Mouse (Mus musculus) intestine, embryonic 16.5 days (tissue): ENCODE measurements around the gene Mthfd1l. TPM values are rescaled to one million over a fixed set of nuclear protein-coding genes. Genes with fewer than 3 reads are reported as not detected.
A peak's percentile ranks its signal among the peaks of the same experiment; 100 is the strongest.

Experiments
- ATAC-seq: fragments of 200-750 bp; cut with Nextera tagmentation; 2 replicates; pipeline ENCODE4 v1.8.0; 2017; ENCODE audit warnings: moderate TSS enrichment, moderate library complexity
- H3K27ac ChIP-seq: fragments of 300-500 bp; sonication (generic); 2 replicates; pipeline ENCODE4 v1.5.1; 2014; ENCODE audit warnings: mild to moderate bottlenecking, low read length
- H3K27me3 ChIP-seq: fragments of 300-500 bp; sonication (generic); replicated peaks from 2 replicates; pipeline ENCODE4 v1.6.1; 2014; ENCODE audit warnings: low read length, control low read depth, mixed read lengths; ENCODE audit not compliant: control insufficient read depth, insufficient read depth
- H3K36me3 ChIP-seq: fragments of 300-500 bp; sonication (generic); 2 replicates; pipeline ENCODE4 v1.6.1; 2014; ENCODE audit warnings: low read length, control low read depth; ENCODE audit not compliant: control insufficient read depth, insufficient read depth
- H3K4me1 ChIP-seq: fragments of 300-500 bp; sonication (generic); 2 replicates; pipeline ENCODE4 v1.6.1; 2014; ENCODE audit warnings: low read length, control low read depth, mixed read lengths; ENCODE audit not compliant: control insufficient read depth, insufficient read depth
- H3K4me2 ChIP-seq: fragments of 300-500 bp; sonication (generic); 2 replicates; pipeline ENCODE4 v1.6.1; 2014; ENCODE audit warnings: low read depth, low read length, control low read depth
- H3K4me3 ChIP-seq: fragments of 300-500 bp; sonication (generic); 2 replicates; pipeline ENCODE4 v1.5.1; 2014; ENCODE audit warnings: mild to moderate bottlenecking, low read length
- H3K9ac ChIP-seq: fragments of 300-500 bp; sonication (generic); 2 replicates; pipeline ENCODE4 v1.6.1; 2014; ENCODE audit warnings: low read depth, low read length
- H3K9me3 ChIP-seq: fragments of 300-500 bp; sonication (generic); 2 replicates; pipeline ENCODE4 v1.6.1; 2016; ENCODE audit warnings: low read length, control low read depth; ENCODE audit not compliant: control insufficient read depth
- WGBS: fragments of 180-500 bp; shearing (Covaris S2); extraction: QIAGEN DNeasy Blood & Tissue Kit; methylation state at CpG from one replicate; pipeline ENCODE4 v1.1.7; 2014; 5-methylcytosine and 5-hydroxymethylcytosine counted together
- polyA plus RNA-seq: library from polyadenylated mRNA; unstranded; fragments of >200 nt; fragmentation: Nextera tagmentation; extraction: Ambion mirVana; gene quantifications from 2 replicates; pipeline ENCODE4 v1.2.1, GENCODE M21; 2015

Gene Mthfd1l
- polyA plus RNA-seq, 1 experiment from 2014 or later = 18.4 TPM

GRCm38 (mm10) chr10:4028851-4029442, 56.0 kb downstream of the Mthfd1l start:
- no peaks in the 10 kb centered on the region for H3K36me3 ChIP-seq
- H3K4me2 ChIP-seq = no peak overlapping the region
- 50% methylated on average over 15 of the region's 15 CpGs for WGBS
- ATAC-seq = peak; percentile 66
- H3K27ac ChIP-seq = peak overlapping the region; percentile 12; the same call in 1 of the 2 replicates
- H3K4me1 ChIP-seq = peaks cover 9% of the 10 kb centered on the region
- H3K9ac ChIP-seq = no peak overlapping the region
- no peaks in the 10 kb centered on the region for H3K9me3 ChIP-seq
- H3K27me3 ChIP-seq = no peaks in the 10 kb centered on the region
- H3K4me3 ChIP-seq = no peak overlapping the region

GRCm38 (mm10) chr10:4033761-4034160, 60.8 kb downstream of the Mthfd1l start:
- no peak overlapping the region for H3K9ac ChIP-seq
- H3K9me3 ChIP-seq = no peaks in the 10 kb centered on the region
- no peak overlapping the region for H3K4me2 ChIP-seq
- H3K27me3 ChIP-seq = no peaks in the 10 kb centered on the region
- H3K36me3 ChIP-seq = no peaks in the 10 kb centered on the region
- no peak for ATAC-seq
- no peak overlapping the region for H3K27ac ChIP-seq
- peaks cover 1% of the 10 kb centered on the region; the same call in 1 of the 2 replicates for H3K4me1 ChIP-seq
- 56% methylated on average over 9 of the region's 9 CpGs for WGBS
- H3K4me3 ChIP-seq = no peak overlapping the region

GRCm38 (mm10) chr10:4036476-4036875, 63.6 kb downstream of the Mthfd1l start:
- Histone ChIP-seq H3K36me3 (no peaks in the 10 kb centered on the region; the same call in 1 of the 2 replicates), H3K9me3 (no peaks in the 10 kb centered on the region), H3K9ac (no peak overlapping the region), H3K4me3 (no peak overlapping the region), H3K4me2 (no peak overlapping the region), H3K4me1 (no peaks in the 10 kb centered on the region), H3K27ac (no peak overlapping the region), H3K27me3 (no peaks in the 10 kb centered on the region)
- 94% methylated on average over 7 of the region's 7 CpGs for WGBS
- no peak for ATAC-seq

GRCm38 (mm10) chr10:4037066-4037465, 64.1 kb downstream of the Mthfd1l start:
- H3K9ac ChIP-seq = no peak overlapping the region
- H3K27ac ChIP-seq = no peak overlapping the region
- no peaks in the 10 kb centered on the region for H3K9me3 ChIP-seq
- no peak overlapping the region for H3K4me3 ChIP-seq
- 69% methylated on average over 3 of the region's 3 CpGs for WGBS
- no peaks in the 10 kb centered on the region for H3K27me3 ChIP-seq
- H3K4me2 ChIP-seq = no peak overlapping the region
- no peak for ATAC-seq
- H3K4me1 ChIP-seq = no peaks in the 10 kb centered on the region
- H3K36me3 ChIP-seq = no peaks in the 10 kb centered on the region; the same call in 1 of the 2 replicates

GRCm38 (mm10) chr10:4038576-4038975, 65.7 kb downstream of the Mthfd1l start:
- no peak for ATAC-seq
- Histone ChIP-seq H3K9me3 (no peaks in the 10 kb centered on the region), H3K9ac (no peak overlapping the region), H3K27me3 (no peaks in the 10 kb centered on the region), H3K4me1 (no peaks in the 10 kb centered on the region), H3K27ac (no peak overlapping the region), H3K4me2 (no peak overlapping the region), H3K36me3 (no peaks in the 10 kb centered on the region; the same call in 1 of the 2 replicates), H3K4me3 (no peak overlapping the region)
- WGBS = 90% methylated on average over 11 of the region's 11 CpGs

GRCm38 (mm10) chr10:4041691-4042090, 68.8 kb downstream of the Mthfd1l start:
- Histone ChIP-seq H3K9me3 (no peaks in the 10 kb centered on the region), H3K27ac (no peak overlapping the region), H3K4me2 (no peak overlapping the region), H3K27me3 (no peaks in the 10 kb centered on the region), H3K36me3 (no peaks in the 10 kb centered on the region; the same call in none of the 2 replicates), H3K4me3 (no peak overlapping the region), H3K4me1 (no peaks in the 10 kb centered on the region), H3K9ac (no peak overlapping the region)
- 68% methylated on average over 9 of the region's 9 CpGs for WGBS
- ATAC-seq = no peak

DNA sequence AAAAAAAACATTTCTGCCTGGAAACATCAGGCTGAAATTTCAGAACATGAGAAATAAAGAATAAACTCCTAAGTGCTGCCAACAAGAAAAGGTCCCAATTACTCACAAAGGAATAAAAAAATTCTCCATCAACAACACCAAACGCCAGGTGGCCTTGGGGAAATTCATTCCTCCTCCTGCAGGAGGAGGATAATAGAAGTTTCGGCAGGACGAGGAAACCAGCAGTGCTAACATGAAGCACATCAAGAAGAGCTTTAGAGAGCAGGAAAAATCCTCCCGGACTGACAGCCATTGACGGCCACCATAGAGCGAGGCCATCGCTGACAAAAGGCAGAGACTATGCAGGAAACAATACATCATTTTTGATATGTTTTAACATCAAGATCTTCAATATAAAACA, 71.5 kb downstream of the Mthfd1l start:
- Histone ChIP-seq H3K4me3 (no peak overlapping the region), H3K9ac (no peak overlapping the region), H3K27ac (no peak overlapping the region), H3K9me3 (no peaks in the 10 kb centered on the region), H3K4me1 (0 out of 2 replicates have a peak, but pooled peaks cover 2% of the 10 kb centered on the region), H3K4me2 (no peak overlapping the region), H3K27me3 (no peaks in the 10 kb centered on the region), H3K36me3 (no peaks in the 10 kb centered on the region; the same call in 1 of the 2 replicates)
- ATAC-seq = no peak
- WGBS = 77% methylated on average over 7 of the region's 7 CpGs

DNA sequence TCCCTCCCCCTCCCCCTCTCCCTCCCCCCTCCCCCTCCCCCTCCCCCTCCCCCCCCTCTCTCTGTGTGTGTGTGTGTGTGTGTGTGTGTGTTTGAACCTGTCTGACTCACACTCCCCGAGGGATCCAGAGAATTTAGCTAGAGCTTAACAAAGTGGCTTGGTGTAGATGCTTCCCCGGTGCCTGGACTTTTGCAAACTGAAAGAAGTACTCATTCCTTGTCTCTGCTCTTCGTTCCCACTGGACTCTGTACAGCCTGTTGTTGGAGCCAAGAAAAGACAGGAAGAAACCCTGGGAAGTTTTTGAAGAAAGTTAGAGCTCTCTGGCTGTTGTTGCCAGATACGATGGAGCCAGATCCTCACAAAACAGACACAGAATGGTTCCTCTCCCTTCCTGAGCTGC, 73.6 kb downstream of the Mthfd1l start:
- WGBS = 41% methylated on average over 4 of the region's 4 CpGs

DNA sequence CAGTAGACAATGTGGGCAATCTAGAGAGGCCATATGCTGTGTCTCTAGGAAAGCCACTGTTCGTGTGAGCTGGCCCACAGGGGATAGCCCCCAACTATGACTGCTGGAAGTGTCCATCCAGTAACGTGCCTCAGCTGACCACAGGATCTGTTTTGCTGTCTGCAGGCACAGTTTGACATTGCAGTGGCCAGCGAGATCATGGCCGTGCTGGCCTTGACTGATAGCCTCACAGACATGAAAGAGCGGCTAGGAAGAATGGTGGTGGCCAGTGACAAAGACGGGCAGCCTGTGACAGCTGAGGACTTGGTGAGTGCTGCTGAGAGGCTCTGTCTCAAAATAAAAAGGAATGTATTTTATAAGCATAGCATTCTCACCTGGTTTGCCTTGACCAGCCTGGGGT, 74.7 kb downstream of the Mthfd1l start:
- Histone ChIP-seq H3K9ac (no peak overlapping the region), H3K4me1 (0 out of 2 replicates have a peak, but pooled peaks cover 2% of the 10 kb centered on the region), H3K27ac (no peak overlapping the region), H3K27me3 (no peaks in the 10 kb centered on the region), H3K36me3 (peaks cover 4% of the 10 kb centered on the region; the same call in 1 of the 2 replicates), H3K4me3 (no peak overlapping the region), H3K9me3 (no peaks in the 10 kb centered on the region), H3K4me2 (no peak overlapping the region)
- 88% methylated on average over 6 of the region's 6 CpGs for whole genome bisulfite sequencing
- ATAC-seq = no peak

More for the DNA sequence above, 73.6 kb downstream of the Mthfd1l start:
- Histone ChIP-seq H3K36me3 (peaks cover 4% of the 10 kb centered on the region; the same call in 1 of the 2 replicates), H3K9me3 (no peaks in the 10 kb centered on the region), H3K9ac (no peak overlapping the region), H3K27ac (peak overlapping the region; percentile 59), H3K4me3 (no peak overlapping the region), H3K4me2 (no peak overlapping the region), H3K27me3 (no peaks in the 10 kb centered on the region), H3K4me1 (0 out of 2 replicates have a peak, but pooled peaks cover 2% of the 10 kb centered on the region)
- ATAC-seq = no peak
